Mouse (Mus musculus) kidney, postnatal 10 days (tissue): ENCODE measurements around the gene Nectin2.
"Not testable (repeated sequence)": the region's sequence is repeated elsewhere in the genome, so short reads cannot be mapped to it uniquely, and the experiment has no call there.

ENCODE experiments used
- DNase-seq: peaks from one replicate; pipeline ENCODE4 v3.0.0; 2021; ENCODE audit warnings: mixed read lengths

The Nectin2 gene

DNA sequence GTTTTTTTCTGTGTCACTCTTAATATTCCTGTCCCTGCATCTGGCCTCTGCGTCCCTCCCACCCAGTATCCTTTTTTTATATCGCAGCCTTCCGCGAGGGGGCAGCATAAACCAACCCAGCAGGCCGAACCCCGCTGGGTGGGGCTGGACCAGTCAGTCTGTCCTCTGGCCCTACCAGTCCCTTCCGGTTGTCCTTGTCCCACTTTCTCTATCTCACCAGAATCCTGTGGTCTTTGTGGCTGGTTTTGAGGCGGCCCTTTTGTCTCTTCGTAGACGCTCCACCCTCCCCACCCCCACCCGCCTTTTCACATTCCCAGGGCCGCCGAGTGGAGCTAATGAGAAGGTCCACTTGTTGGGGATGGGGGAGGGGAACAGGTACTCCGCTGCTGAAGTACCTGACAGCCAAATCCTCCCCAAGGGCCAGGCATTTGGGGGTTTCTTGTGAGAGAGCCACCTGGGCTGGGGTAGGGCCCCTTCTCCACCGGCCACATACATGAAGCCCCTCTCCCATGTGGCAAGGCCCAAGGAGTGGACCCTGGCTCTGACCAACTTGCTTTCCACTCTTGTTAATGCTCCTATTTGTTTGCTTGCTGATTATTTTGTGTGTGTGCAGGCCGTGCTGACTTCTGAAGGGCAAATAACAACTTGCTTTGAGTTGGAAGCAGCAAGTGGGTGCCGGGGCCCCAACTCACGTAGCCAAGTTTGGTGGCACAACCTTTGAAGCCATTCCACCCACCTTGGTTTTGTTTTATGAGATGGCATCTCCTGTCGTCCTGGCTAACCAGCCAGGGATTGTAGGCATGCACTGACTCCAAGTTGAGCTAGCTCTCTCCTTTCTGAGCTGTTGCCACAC lies at the start of gene Nectin2:
Nectin2 (minus strand) TSS at position 267 of the 853 bp plus-strand sequence.
- DNase-seq = peak; percentile 94

DNA sequence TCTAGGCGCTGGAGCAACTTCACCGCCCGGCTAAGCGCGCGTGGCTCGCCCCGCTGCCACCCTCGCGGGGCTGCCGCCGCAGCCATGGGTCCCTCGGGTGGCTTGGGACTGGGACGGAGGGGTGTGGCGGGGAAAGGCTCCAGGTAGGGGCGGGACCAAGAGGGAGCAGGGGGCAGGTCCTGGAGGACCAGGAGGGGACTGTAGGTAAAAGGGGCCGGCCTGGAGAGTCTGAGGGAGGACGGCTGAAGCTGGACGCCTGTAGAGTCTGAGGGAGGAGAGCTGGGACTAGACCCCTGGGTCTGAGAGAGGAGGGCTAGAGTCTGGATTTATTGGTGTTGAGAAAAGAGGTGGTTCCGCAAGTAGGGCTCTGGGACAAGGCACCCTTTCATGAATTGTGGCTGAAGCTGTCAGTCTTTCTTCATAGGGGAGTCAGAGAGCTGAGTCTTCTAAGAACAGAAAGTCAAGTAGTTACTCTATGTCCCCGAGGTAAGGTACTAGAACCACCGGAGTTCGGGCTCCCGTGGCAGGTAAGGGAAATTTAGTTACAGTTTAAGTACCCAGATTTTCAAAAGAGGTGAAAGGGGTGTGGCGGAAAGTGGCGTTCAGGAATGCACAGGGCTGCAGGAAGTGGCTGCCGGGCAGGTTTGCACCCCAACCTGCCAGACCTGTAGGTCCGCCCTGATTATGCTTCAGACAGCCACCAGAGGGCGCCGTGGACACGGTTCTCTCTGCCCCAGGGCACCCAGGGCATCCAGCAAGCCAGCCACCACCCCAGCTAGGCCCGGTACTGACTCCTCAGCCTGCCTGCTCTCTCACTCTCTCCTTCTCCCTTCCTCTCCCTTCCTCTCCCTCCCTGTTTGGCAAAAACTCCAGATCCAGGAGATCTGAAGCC lies 46.7 kb upstream of the Nectin2 start, which contains the start of gene Cblc:
Cblc (minus strand) TSS at position 113 of the 892 bp plus-strand sequence.
- peak; percentile 91 for DNase-seq

DNA sequence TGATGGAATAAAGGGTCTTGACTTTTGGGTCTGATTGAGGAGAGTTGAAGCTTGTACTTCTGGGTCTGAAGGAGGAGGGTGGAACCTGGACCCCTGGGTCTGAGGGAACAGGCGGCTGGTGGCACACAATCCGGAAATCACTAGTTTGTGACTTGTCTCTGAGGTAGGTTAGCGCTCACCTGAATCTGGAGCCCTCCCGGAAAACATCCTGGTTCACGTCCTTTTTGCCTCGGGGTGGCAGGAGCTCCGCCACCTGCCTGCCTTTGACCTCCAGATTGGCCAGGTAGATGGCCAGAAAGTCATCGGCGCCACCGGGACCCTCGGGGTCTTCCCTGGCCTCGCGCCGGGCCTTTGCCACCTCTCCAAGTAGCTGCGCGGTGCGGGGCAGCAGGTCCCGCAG lies 46.0 kb upstream of the Nectin2 start:
- peak; percentile 39 for DNase-seq

DNA sequence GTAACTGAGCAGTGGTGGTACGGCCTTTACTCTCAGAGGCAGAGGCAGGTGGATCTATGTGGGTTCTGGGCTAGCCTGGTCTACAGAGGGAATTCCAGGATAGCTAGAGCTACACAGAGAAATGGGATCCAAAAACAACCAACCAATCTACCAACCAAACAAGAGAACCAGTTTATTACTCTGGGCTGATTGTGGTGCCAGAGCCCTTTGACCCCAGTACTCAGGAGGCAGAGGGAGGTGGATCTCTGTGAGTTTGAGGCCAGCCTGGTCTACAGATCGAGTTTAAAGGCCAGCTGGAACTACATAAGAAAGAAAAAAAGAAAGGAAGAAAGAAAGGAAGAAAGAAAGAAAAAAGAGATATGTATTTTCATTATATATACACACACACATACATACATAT lies 45.0 kb upstream of the Nectin2 start:
- DNase-seq = no peak

GRCm38 (mm10) chr7:19792701-19793630 lies 42.7 kb upstream of the Nectin2 start:
- DNase-seq = no peak

- DNase-seq = not testable (repeated sequence)
Measured at GRCm38 (mm10) chr7:19791504-19791903, 41.2 kb upstream of the Nectin2 start.

- peak; percentile 96 for DNase-seq
Measured at GRCm38 (mm10) chr7:19789904-19790347, 39.6 kb upstream of the Nectin2 start.

- no peak for DNase-seq
Measured at GRCm38 (mm10) chr7:19785874-19786458, 35.7 kb upstream of the Nectin2 start.

DNA sequence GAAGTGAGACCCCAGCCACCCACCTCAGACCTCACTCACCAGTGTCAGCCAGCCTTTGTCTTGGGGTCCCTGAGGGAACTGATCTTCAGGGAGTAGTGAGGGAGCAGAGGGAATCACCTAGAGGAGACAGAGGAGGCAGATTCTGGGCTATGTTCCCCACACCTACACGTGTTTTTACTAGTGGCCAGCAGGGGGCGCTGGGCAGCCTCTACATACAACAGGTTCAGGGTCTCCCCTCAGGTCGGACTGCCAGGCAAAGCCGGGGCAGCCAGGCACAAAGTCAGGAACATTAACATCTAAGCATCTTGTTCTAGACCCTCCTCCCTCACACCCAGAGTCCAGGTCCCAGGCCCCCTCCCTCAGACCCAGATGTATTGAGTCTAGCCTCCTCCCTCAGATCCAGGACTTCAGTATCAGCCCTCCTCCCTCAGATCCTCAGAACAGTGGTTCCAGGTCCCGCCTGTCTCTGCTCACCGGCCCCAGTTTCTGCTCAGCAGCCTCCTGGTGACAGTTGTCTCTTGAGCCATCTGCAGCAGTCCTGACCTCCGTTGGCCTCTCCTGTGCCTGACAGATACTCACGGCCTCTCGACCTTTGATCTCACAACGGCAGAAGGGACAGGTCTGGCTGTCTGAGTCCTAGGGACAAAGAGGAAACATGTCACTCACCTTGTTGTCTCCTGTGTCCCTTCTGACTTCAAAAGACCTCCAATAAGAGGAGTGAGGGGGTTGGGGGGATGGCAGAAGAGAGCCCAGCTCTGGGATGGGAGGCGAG lies 34.7 kb upstream of the Nectin2 start:
- no peak for DNase-seq

DNA sequence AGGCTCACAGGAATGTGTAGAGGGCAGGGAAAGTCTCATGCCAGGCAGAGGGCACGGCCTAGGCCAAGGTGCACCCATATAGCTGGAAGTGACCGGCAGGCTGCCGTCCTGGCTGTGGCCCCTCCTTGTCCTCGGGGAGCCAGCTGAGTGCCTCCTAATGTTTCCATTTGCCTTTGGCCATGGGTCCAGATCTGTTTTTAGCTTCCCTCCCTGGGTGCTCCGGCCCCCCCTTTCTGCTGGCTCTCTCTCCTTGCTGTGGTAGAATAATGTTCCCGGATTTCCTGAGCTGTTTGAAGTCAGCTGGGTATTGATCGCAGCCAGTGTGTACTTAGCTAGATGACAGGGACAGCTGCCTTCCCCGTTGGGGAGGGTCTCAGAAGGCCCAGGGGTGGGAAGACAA lies 33.3 kb upstream of the Nectin2 start:
- DNase-seq = no peak

DNA sequence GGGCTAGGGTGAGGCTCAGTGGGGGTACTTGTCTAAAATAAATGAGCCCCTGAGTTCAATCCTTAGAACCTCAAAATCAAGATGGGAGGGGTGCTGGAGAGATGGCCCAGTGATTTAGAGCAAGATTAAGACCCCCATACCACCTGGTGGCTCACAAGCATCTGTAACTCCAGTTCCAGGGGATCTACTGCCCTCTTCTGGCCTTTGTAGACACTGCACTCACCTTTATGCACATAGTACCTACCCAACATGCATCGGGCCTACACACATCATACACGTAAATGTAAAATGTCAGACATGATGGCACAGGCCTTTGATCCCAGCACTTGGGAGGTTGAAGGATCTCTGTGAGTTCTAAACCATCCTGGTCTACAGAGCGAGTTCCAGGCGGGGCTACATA lies 32.4 kb upstream of the Nectin2 start:
- peak; percentile 77 for DNase-seq

- no peak for DNase-seq
Measured at GRCm38 (mm10) chr7:19781741-19782140, 31.5 kb upstream of the Nectin2 start.

DNA sequence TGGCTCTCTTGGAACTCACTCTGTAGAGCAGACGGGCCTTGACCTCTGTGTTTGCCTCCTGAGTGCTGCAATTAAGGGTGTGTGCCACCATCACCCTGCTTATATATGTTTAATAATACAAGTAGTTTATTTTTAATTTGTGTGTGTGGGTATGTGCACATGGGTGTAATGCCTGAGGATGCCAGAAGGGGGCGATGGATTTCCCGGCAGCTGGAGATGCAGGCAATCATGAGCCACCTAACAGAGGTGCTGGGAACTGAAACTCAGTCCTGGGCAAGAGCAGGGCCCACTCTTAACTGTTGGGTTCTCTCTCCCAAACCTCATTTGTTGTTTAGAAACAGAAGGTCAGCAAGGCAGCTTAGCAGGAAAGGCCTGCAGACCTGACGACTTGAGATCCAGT lies 29.6 kb upstream of the Nectin2 start:
- DNase-seq = no peak

GRCm38 (mm10) chr7:19778645-19779044 lies 28.4 kb upstream of the Nectin2 start:
- DNase-seq = no peak

- DNase-seq = no peak
Measured at GRCm38 (mm10) chr7:19777049-19777723, 26.9 kb upstream of the Nectin2 start.

DNA sequence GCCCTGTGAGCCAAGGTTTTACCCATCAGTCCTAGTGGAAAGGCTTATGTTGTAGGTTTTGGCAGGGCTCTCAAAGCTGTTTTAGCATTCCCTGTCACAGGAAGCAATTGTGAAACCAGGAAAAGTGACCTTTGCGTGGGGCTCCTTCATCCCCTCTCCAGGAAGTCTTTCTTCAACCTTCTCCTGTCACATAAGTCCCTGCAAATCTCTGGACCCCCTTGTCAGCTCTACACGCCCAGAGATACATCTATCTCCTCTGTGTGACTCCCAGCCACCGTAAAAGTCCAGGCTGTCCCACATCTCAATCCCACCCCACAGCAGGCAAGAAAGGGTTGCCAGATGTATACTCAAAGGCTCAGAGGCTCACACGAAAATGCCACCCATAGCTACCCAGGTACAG lies 21.4 kb upstream of the Nectin2 start:
- DNase-seq = no peak

DNA sequence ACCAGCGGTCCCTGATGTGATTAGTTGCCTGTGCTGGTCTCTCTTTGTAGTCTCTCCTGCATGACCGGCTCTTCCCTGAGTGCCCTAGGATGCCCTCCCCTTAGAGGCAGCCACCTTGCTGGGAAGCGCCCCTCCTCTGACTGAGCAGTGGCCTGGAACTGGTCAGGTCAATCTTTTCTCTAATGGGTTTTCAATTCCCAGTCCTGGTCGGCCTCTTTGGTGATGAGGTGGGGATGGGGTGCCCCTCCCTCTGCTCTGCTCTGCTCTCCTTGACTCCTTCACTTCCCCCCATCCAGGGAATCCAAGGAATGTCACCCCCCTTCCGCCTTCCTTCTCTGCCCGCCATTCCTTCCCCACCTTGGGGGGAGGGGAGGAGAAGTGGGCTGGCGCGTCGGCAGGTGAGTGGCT lies 20.7 kb upstream of the Nectin2 start, which contains the start of gene Bcam:
Bcam (minus strand) TSS at position 33 of the 408 bp plus-strand sequence.
- peak; percentile 80 for DNase-seq

DNA sequence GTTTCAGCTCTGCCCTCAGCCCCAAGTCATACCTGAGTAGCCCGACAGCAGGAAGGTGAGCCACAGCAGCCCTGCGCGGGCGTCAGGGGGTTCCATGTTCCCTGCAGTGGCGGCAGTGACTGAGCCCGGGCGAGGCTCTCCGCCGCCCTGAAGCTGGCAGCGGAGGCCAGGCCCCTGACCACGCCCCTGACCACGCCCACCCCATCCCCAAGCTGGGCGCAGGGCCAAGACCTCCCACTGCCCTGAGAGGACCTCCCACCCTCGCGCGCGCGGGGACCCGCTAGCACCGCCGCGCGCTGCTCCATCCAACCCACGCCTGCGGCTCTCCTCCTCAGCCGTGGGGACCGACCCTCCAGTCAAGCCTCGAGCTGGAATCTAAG lies 20.1 kb upstream of the Nectin2 start:
- DNase-seq = peak; percentile 97

- DNase-seq = no peak
Measured at GRCm38 (mm10) chr7:19769434-19770374, 19.4 kb upstream of the Nectin2 start.
